Mouse (Mus musculus) stomach, embryonic 14.5 days (tissue): Measurements from ENCODE around the gene Qser1. TPM values are rescaled to one million over a fixed set of nuclear protein-coding genes. Genes with fewer than 3 reads are reported as not detected.

Experiments
- ATAC-seq: fragments of 200-750 bp; cut with Nextera tagmentation; 2 replicates; pipeline ENCODE4 v1.8.0; 2017; ENCODE audit warnings: low read depth, moderate TSS enrichment; ENCODE audit not compliant: insufficient number of reproducible peaks, insufficient read depth, low FRiP score
- H3K27ac ChIP-seq: fragments of 300-500 bp; sonication (generic); 2 replicates; pipeline ENCODE4 v1.5.1; 2014; ENCODE audit warnings: mild to moderate bottlenecking, low read length, moderate library complexity, mixed read lengths
- H3K27me3 ChIP-seq: fragments of 300-500 bp; sonication (generic); 2 replicates; pipeline ENCODE4 v1.6.1; 2014; ENCODE audit warnings: low read length, control low read depth, mixed read lengths; ENCODE audit not compliant: control insufficient read depth, insufficient read depth
- H3K36me3 ChIP-seq: fragments of 300-500 bp; sonication (generic); 2 replicates; pipeline ENCODE4 v1.6.1; 2014; ENCODE audit warnings: mild to moderate bottlenecking, control low read depth, low read length, moderate library complexity, mixed read lengths; ENCODE audit not compliant: control insufficient read depth, insufficient read depth
- H3K4me1 ChIP-seq: fragments of 300-500 bp; sonication (generic); 2 replicates; pipeline ENCODE4 v1.6.1; 2014; ENCODE audit warnings: low read length, control low read depth, mixed read lengths; ENCODE audit not compliant: control insufficient read depth, insufficient read depth
- H3K4me2 ChIP-seq: fragments of 300-500 bp; sonication (generic); replicated peaks from 2 replicates; pipeline ENCODE4 v1.6.1; 2014; ENCODE audit warnings: low read depth, low read length, control low read depth
- H3K4me3 ChIP-seq: fragments of 300-500 bp; sonication (generic); 2 replicates; pipeline ENCODE4 v1.5.1; 2014; ENCODE audit warnings: low read depth, low read length, control low read depth
- H3K9ac ChIP-seq: fragments of 300-500 bp; sonication (generic); replicated peaks from 2 replicates; pipeline ENCODE4 v1.6.1; 2014; ENCODE audit warnings: low read depth, mild to moderate bottlenecking, control low read depth, low read length, moderate library complexity, mixed read lengths
- H3K9me3 ChIP-seq: fragments of 300-500 bp; sonication (generic); 2 replicates; pipeline ENCODE4 v1.6.1; 2016; ENCODE audit warnings: low read depth, low read length, control low read depth; ENCODE audit not compliant: control insufficient read depth
- WGBS: fragments of 180-500 bp; shearing (Covaris S2); extraction: QIAGEN DNeasy Blood & Tissue Kit; methylation state at CpG from one replicate; pipeline ENCODE4 v1.1.7; 2014; 5-methylcytosine and 5-hydroxymethylcytosine counted together
- polyA plus RNA-seq: library from polyadenylated mRNA; unstranded; fragments of >200 nt; fragmentation: Nextera tagmentation; extraction: Ambion mirVana; gene quantifications from 2 replicates; pipeline ENCODE4 v1.2.1, GENCODE M21; 2014

The Qser1 gene
- polyA plus RNA-seq, 1 experiment from 2014 or later, result 19.7 TPM

DNA sequence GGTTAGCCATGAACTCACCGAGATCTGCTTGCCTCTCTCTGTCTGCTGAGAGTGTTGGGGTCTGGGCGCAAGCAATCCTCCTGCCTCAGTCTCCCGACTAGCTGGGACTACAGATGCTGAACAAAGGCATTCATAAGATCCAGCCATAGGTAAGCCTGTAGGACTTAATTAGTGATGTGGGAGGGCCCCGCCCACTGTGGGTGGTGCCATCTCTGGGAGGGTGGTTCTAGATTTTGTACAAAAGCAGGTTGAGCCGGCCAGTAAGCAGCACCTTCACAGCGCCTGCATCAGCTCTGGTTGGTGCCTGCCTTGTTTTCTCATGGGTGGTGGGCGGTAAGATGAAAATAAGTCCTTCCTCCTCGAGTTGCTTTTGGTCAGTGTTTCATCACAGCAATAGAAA, 70.3 kb downstream of the Qser1 start:
- peaks cover 5% of the 10 kb centered on the region for H3K4me1 ChIP-seq
- H3K27ac ChIP-seq, result no peak overlapping the region
- H3K36me3 ChIP-seq, result no peaks in the 10 kb centered on the region
- no peaks in the 10 kb centered on the region for H3K9me3 ChIP-seq
- H3K9ac ChIP-seq, result no peak overlapping the region
- WGBS, result 48% methylated on average over 8 of the region's 8 CpGs
- H3K27me3 ChIP-seq, result no peaks in the 10 kb centered on the region
- no peak for ATAC-seq
- H3K4me3 ChIP-seq, result no peak overlapping the region
- H3K4me2 ChIP-seq, result no peak overlapping the region

DNA sequence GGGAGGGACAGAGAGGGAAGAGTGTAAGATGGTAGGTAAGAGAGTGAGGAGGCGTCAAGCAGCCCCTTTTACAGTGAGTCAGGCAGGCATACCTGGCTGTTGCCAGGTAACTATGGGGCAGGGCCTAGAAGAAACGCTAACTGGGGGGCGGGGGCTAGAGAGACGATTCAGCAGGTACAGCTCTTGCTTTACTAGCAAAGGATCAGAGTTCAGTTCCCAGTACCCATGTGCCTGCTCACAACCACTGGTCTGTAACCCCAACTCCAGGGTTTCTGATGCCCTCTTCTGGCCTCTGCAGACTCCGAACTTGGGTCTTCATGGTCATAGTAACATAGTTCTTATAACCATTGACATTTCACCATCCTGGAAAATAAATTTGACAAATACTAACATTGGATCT, 72.6 kb downstream of the Qser1 start:
- Histone ChIP-seq H3K4me3 (no peak overlapping the region), H3K4me1 (peaks cover 9% of the 10 kb centered on the region), H3K27me3 (no peaks in the 10 kb centered on the region), H3K9ac (no peak overlapping the region), H3K27ac (no peak overlapping the region), H3K4me2 (no peak overlapping the region), H3K36me3 (no peaks in the 10 kb centered on the region), H3K9me3 (no peaks in the 10 kb centered on the region)
- 42% methylated on average over 4 of the region's 5 CpGs for WGBS
- no peak for ATAC-seq

DNA sequence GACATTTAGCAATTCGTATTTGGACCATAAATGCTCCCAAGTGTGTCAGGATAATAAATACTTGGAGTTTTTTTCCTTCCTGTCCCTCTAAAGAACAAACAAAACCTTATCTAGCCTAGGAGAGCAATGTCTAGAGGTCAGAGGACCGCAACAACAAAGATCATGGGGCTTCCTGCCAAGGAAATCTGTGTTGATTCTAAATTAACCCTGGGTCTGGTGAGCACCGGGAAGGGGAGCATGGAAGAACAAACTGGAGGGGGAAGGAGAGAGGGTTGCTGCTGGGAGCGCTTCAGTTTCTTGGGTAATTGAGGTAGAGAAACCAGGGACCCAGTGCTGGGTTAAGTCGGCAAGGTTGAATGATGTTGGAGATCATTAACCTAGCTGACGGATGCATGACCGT, 73.4 kb downstream of the Qser1 start:
- Histone ChIP-seq H3K4me3 (peak overlapping the region; percentile 81), H3K36me3 (no peaks in the 10 kb centered on the region), H3K9me3 (no peaks in the 10 kb centered on the region), H3K27me3 (no peaks in the 10 kb centered on the region), H3K4me1 (peaks cover 9% of the 10 kb centered on the region), H3K4me2 (peak overlapping the region; percentile 86), H3K27ac (no peak overlapping the region), H3K9ac (peak overlapping the region; percentile 78; the same call in 1 of the 2 replicates)
- ATAC-seq, result no peak
- 20% methylated on average over 7 of the region's 7 CpGs for WGBS

DNA sequence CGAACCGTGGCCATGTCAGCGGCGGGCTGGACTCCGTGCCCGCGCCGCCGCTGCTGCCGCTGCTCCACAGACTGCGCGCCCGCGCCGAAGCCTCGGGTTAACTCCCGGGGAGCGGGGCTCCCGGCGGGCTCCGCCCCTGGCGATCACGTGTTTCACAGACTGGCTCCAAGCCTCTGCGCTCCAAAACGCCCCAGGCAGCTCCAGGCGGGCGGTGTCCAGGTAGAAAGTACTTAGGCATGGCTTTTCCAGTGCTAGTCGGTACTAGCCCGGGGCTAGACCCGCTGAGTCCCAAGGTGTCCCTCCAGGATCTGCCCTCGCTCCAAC, 73.9 kb downstream of the Qser1 start, which contains the start of gene Depdc7:
Gene Depdc7, minus strand, starts transcription at position 138 of the 324 bp plus-strand sequence.
- Histone ChIP-seq H3K4me2 (peak within 1 kb of the TSS; percentile 86), H3K4me3 (peak within 1 kb of the TSS; percentile 81), H3K36me3 (no peaks in the 10 kb centered on the region), H3K4me1 (peaks cover 9% of the 10 kb centered on the region), H3K9me3 (no peaks in the 10 kb centered on the region), H3K27me3 (no peaks in the 10 kb centered on the region), H3K9ac (peak within 1 kb of the TSS; percentile 78), H3K27ac (peak within 1 kb of the TSS; percentile 63; the same call in 1 of the 2 replicates)
- ATAC-seq, result peak; percentile 96
- 0% methylated on average over 30 of the region's 31 CpGs for WGBS

DNA sequence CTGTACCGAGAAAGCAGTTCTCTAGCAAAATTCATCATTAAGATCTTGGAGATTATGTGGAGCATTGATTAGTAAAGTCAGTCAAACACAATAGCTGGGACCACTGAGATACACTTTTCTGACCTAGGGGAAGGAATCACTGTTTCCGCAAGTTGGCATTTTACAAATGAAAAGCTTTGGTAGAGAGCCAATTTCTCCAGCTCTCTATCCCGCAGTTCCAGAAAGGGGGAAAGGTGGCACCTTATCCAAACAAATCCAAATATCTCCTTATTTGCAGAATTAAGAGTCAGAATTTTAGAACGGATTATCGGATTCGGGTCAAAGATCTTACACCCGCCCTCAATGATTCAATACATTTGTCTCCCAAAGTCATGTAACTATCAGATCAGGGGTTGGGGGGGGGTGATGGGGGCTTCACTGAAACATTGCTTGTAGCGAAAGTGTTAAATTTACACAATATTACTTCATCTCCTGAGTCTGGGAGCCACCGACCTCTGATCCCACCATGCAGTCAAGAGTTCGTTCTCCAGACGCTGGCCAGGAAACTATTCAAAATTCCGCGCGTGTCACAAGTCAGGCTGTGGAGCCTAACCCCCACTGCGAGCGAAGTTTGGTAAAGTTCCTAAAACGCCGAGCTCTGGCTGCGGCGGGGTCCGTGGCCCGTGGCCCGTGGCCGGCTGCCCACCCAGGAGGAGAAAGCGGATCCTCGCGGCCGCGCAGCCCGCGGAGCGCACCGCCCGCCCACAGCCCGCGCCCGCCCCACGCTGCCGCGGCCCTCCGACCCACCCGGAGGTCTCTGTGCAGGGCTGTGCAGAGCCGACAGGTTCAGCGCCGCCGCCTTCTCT, 74.4 kb downstream of the Qser1 start:
- H3K4me1 ChIP-seq, result peaks cover 9% of the 10 kb centered on the region
- H3K9me3 ChIP-seq, result no peaks in the 10 kb centered on the region
- peak overlapping the region; percentile 86 for H3K4me2 ChIP-seq
- WGBS, result 3% methylated on average over 44 of the region's 46 CpGs
- peak overlapping the region; percentile 63; the same call in 1 of the 2 replicates for H3K27ac ChIP-seq
- H3K27me3 ChIP-seq, result no peaks in the 10 kb centered on the region
- H3K4me3 ChIP-seq, result peak overlapping the region; percentile 81
- ATAC-seq, result peak; percentile 34; the same call in 1 of the 2 replicates
- no peaks in the 10 kb centered on the region for H3K36me3 ChIP-seq
- H3K9ac ChIP-seq, result peak overlapping the region; percentile 78

DNA sequence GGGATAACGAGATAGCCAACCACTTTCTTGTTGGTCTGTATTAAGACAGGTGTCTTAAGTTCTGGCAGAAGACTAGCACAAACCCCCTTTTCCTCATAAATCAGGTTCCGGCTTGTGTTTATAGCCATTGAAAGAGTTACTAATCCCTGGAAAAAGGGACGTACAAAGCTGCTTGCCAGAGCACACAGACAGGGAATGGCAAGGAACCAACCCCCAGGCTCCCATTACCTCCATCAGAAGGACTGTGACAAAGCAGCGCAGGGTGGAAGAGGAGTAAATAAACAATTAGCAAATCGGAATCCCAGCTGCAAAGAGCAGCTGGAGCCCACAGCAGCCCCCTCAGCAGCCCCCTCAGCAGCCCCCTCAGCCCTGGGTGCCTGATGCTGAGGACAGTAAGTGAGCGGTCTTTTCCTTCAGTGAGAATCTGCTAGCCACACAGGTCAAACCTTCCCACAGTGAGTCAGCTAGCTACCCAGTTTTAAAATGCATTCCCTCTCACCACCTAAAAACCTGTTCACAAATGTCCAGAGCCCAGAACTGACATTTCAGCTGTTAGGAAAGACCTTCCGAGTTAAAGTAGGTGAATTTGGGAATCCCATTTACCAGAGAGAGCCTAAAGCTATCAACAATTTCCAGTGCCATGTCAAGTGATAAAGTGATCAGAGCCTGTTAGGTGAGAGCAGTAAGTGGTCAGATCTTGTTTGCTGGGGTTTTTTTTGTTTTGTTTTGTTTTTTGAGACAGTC, 75.4 kb downstream of the Qser1 start:
- Histone ChIP-seq H3K27me3 (no peaks in the 10 kb centered on the region), H3K9me3 (no peaks in the 10 kb centered on the region), H3K4me3 (peak overlapping the region; percentile 81; the same call in 1 of the 2 replicates), H3K4me2 (peak overlapping the region; percentile 86), H3K4me1 (peaks cover 9% of the 10 kb centered on the region), H3K36me3 (no peaks in the 10 kb centered on the region), H3K9ac (no peak overlapping the region), H3K27ac (no peak overlapping the region)
- WGBS, result 25% methylated on average over 7 of the region's 7 CpGs
- no peak for ATAC-seq

DNA sequence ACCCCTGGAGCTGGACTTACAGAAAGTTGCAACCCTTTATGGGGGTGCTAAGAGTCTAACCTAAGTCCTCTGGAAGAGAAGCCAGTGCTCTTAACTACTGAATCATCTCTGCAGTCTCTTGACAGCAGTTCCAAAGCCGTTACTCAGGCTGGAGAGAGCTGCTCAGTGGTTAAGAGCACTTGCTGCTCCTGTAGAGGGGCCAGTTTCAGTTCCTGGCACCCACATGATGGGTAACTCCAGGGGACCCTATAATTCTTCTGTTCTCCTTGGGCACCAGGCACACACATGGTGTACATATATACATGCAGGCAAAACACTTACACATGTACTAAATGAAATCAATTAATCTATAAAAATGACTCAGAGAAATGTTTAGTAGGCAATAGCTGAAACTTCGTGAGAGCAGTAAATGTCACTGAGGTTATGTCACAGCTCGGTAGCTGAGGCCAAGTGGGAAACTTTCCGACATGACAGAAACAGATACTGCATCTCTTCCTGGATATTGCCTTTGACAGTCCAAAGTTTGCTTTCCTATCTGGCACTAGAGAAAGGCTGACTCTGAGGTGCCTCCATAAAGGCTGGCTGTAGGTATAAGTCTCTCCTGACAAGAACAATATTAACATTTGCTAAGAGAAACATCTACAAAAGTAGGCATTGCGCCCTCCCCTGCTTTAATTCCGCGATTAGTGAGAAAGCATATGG, 76.2 kb downstream of the Qser1 start:
- H3K4me3 ChIP-seq, result no peak overlapping the region
- peaks cover 9% of the 10 kb centered on the region for H3K4me1 ChIP-seq
- H3K36me3 ChIP-seq, result no peaks in the 10 kb centered on the region
- H3K9me3 ChIP-seq, result no peaks in the 10 kb centered on the region
- no peak overlapping the region for H3K9ac ChIP-seq
- no peaks in the 10 kb centered on the region for H3K27me3 ChIP-seq
- H3K27ac ChIP-seq, result no peak overlapping the region
- ATAC-seq, result no peak
- 49% methylated on average over 7 of the region's 7 CpGs for WGBS
- H3K4me2 ChIP-seq, result no peak overlapping the region

DNA sequence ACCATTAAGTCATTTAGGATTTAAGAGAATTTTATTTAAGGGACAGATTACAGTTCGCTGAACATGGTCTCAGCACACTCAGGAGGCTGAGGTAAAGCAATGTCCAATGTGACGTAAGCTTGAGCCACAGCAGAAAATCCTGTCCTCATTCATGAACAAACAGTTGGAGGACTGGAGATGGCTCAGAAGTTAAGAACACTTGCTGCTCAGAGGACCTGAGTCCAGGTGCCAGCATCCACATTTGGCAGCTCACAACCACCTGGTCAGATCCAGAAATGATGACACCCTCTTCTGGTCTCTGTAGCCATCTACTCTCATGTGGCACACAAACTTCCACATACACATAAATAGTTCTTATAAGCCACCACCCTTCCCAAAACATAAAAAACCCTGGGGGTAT, 76.9 kb downstream of the Qser1 start:
- Histone ChIP-seq H3K36me3 (no peaks in the 10 kb centered on the region), H3K4me1 (peaks cover 9% of the 10 kb centered on the region), H3K9ac (no peak overlapping the region), H3K9me3 (no peaks in the 10 kb centered on the region), H3K4me2 (no peak overlapping the region), H3K27me3 (no peaks in the 10 kb centered on the region), H3K4me3 (no peak overlapping the region), H3K27ac (no peak overlapping the region)
- WGBS, result 99% methylated on average over 2 of the region's 2 CpGs
- no peak for ATAC-seq
